Mouse (Mus musculus) urinary bladder, postnatal 25 days (tissue): ENCODE data around the gene Uaca.
A peak's percentile ranks its signal among the peaks of the same experiment; 100 is the strongest.

Source experiments
- DNase-seq: peaks from one replicate; pipeline ENCODE4 v3.0.0; 2022; ENCODE audit warnings: low spot score

Uaca gene

DNA sequence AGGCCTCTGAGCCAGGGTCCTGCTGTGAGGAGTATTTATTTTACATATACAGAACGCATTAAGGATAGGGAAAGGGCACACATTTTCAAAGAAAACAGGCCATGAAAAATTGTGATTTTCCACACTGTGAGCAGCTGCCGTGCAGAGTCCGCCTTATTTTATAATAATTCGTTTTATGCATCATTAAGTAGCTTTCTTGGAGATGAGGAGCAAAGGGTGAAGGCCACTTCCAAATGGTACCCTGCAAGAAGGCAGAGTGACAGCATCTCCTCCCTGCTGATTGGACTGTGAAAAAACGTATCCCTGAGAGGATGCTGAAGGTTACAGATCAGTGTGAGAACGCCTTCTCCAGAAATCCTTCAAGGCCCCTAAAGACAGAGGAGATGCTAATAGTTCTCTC lies 90.8 kb downstream of the Uaca start:
- DNase-seq = no peak

DNA sequence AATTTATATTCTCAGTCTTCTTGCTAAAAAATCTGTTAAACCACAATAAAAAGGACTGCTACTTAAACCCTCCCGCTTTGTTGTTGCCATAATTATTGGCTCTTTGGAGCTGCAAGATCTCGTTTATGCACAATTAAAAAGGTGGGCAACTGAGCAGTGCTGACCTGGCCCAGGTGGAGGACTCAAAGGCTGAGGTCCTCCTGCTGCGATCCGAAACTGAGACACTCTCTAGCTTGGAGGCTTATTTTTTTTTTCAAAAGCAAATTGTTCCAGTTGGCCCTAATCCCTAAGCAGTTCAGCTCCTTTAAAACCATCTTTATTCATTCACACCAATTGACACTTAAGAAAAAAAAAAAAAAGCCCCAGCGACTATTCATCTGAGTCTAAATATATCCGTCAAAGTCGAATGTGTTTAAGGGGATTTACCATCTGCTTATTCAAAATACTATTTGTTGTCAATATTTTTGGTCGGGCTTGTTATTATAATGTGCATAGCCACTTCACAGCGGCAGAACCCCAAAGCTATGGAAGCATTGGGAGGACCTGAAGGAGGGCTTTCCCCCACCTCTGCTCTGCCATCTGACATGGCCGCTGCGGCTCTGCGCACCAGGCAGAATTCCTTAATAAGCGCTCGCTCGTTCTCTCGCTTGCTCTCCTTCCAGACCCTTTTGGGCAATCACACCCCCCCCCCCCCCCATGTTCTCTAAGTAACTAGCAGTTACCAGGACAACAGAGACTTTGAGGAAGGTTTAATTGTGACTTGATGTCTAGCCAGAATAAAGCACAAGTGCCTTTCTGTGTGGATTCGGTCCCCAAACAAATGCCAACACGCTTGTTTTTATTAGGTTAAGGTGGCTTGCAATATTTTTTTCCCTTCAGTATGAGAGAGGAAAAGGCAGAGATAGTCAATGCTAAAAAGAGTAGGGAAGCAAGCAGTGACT lies 92.4 kb downstream of the Uaca start:
- DNase-seq = no peak

DNA sequence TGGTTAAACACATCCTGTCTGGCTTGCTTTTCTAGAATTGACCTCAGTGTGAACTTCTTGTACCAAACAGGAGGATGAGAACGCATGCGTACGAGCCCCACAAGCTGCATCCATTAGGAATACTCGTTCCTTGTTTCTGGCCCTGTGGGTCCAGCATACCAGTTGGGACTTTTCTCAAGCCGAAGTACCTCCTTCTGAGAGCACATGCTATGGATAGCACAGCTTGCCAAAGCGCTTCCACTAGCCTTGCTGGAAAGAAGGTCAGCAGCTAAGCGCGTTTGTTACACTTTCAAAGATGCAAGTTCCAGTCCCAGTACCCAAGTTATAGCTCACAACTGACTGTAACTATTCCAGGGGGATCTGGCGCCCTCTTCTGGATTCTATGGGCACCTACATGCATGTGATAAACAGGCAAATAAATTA lies 93.1 kb downstream of the Uaca start:
- DNase-seq = no peak

DNA sequence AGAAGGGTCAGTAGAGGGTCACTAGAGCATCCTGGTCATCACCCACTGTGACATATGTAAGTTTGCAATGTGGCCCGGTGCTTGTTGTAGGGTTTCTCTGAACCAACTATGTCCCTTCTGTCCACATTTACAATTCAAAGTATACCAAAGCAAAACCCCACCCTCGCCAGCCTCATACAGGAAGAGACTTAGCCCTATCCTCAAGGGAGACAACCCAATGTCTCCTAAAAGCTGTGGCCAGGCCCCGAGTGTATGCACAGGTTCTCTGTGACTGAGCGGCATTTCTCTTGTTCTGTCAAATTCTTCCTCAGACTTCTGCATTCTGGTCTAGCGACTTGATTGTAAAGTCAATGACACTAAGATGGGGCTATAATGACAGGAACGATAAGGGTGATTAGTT lies 99.2 kb downstream of the Uaca start:
- DNase-seq = no peak

DNA sequence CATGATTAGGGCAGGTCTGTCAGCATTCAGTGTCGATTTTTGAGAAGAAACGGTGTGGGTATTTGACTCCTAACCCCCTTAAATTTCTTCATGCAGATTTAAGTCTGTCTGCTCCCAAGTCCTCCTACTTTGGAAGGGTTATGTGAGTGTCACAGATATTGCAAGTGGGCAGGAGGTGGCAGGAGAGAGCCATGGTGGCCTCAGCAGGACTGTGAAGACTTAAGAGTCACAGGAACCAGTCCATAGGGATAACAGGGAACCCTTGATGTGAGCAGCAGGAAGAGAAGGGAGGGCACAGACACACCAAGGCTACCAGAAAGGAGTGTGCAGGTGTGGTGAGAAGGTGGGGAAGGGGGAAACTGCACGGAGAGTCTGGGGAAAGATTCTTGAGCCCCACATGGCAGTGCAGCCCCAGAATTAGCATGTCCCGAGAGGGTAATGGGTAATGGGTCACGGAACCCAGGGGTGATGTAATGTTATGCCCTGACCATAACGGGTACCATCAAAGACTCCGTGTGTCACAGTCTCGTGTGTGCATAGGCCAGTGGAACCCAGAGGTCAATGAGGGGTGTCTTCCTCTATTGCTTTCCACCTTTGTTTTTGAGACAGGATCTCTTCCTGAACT lies 101.3 kb downstream of the Uaca start:
- DNase-seq = no peak

DNA sequence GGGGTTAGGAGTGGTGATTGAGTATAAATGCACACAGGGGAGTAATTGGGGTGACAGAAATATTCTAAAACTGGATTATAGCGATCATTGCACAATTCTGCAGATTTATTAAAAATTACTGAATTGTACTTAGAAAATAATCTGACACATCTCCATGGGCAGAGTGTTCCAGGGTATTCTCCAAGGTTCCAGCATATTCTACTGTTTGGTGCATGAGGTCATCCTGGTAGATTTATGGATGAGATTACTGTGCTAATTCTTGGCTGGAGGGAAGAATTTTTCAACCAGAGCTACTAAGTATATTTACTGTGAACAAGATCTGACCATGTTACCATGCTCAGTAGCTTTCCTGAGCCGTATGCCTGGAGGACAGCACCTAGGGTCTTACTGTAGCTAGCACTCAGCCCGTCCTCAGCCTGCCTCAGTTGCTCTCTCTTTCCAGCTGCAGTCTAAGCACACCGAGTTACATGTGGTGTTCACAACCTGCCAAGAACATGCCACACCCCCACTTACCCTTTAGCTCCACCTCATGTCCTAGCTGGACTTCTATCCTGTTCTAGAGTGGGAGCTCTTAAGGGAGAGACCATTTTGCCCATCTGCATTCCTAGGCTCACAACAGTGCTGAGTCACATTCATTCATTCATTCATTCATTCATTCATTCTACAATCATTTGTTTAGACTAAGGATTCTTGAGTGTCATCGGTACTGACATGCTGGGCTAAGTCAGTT lies 104.1 kb downstream of the Uaca start:
- no peak for DNase-seq

DNA sequence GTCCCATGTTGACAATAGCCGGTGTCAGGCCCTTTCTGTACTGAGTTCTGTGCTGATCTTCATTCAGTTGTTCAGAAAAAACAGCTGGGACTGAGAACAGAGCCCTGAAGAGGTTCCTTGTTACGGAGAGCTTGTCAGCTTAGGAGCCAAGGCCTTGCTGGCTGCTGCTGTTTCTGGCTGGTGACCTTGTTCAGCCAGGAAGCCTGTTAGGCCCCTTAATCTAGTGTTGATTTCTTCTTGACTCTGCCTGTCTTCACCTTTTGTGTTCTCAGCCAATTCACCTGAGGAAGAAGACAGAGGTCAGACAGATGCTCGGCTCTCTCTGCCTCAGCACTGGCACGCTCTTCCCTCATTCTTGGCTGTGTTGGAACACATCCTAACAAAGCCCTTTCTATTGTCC lies 104.9 kb downstream of the Uaca start:
- DNase-seq = no peak

DNA sequence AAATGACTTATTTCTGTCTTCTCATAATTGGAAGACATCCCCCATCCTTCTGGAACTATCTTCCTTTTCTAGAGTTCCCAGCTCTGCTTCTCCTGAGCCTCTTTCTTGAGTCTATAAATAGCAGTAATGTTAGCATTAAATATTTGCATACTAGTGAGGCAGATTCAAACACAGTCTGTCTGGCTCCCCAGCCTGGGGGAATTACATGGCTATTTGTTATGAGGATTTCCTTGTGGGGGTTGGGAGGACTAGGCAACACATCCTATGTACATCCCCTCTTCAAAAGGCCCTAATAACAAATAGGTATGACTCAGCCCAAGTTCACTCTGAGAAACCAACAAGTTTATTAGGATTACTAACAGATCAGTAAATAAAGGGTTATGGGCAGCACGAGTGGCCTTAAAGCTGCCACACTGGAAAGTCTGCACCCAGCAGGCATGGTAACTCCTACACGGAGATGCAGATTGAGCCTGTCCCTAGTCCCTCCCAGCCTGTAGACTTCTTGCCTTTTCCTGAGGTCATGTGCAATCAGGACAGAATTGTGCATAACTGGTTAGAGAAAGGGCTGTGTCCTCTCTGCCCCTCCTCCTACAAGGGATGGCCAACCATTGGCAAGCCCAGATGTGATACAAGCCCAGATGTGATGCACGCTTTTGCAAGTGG lies 105.6 kb downstream of the Uaca start:
- DNase-seq = no peak

DNA sequence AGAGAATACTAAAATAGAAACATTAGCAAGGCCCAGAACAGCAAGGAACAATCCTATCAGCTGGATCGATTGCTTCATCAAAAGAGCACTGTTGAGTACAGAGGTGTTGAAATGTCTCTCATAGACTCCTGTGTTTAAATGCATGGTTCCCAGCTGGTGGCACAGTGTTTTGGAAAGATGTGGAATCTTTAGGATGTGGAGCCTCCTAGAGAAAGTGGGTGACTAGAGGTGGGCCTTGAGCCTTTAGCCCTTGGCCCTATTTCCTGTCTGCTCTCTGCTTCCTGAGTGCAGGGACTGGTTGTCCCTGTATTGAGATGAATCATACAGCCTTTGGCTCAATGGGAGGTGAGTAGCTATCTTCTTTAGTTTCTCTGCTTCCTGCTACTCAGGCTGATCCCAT lies 117.9 kb downstream of the Uaca start:
- no peak for DNase-seq

DNA sequence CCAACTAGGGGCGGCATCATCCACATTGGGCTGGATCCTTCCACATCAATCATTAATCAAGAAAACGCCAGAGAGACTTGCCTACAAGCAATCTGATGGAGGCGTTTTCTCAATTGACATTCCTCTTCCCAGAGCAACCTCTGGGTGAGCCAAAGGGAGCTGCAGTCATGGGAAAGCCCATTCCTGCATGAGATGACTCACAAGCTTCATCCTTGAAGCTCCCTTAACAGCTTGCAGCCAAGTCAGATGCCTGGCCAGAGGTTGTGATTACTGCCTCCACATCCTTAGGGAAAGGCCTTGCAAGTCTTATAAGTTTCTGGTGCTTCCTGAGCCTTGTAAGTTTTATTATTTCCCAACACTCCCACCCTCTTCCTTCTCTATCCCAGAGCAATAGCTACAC lies 119.3 kb downstream of the Uaca start:
- no peak for DNase-seq

DNA sequence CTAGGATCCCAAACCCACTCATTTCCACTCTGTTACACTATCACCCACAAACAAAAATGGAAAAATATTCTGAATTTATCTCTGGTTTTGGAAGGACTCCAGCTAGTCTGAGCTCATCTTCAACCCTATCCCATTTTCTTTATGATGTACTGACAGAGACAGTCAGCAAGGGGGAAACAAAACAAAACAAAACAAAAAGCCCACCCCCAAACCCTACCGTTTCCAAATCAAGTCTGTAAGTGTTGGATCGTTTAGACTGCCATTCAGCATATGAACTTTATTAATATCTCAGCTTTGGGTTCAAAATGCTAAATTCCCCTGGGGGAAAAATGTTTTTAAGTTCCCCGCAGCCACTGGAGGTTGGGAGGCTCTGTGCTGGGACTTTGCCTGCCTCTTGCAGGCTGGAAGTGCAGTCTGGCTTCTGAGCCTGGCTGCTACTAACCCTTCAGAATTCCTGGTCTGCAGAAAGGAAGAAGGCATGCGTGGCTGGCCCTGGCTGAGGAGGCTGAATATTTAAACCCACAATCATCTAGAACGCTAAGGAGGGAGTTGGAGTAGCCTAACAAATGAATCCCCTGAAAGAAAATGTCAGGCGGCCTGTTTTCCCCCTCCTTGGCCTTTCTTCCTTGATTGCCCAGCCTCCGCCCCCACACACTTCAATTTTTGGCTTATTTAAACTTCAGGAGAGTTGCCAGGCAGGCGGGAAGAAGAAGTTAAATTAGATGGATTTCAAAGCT lies 125.8 kb downstream of the Uaca start:
- no peak for DNase-seq

DNA sequence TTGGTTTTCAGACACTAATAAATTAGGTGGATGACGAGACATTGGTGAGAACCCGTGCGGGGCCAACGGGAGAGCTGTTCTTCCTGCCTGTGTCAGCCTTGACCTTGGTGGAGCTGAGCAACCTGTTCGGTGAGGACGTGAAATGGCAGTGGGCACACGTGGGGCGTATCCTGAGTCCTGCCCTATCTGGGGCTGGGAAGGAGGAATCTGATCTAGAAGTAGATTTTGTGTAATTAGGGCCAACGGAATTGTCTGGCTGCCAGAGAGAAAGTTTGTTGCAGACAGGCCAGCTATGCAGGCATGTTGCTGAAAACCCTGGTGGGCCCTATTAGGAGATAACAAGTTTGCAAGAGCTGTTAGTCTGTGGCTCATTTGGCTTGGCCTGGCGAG lies 126.3 kb downstream of the Uaca start:
- peak; percentile 34 for DNase-seq

DNA sequence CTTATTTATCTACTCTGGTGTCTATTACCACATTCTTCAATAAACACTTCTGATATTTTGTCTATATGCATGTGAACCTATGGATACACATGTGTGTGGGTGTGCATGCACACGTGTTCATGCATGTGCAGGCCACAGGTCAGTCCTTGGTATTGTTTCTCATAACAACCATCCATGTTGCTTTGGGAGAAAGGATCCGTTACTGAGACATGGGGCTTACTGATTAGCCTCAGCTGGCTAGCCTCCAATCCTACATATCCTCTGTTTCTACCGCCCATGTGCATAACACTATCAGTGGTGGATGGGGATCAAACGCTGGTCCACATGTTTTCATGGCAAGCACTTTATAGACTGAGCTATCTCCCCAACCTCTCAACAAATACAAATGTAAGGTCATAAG lies 126.9 kb downstream of the Uaca start:
- no peak for DNase-seq

DNA sequence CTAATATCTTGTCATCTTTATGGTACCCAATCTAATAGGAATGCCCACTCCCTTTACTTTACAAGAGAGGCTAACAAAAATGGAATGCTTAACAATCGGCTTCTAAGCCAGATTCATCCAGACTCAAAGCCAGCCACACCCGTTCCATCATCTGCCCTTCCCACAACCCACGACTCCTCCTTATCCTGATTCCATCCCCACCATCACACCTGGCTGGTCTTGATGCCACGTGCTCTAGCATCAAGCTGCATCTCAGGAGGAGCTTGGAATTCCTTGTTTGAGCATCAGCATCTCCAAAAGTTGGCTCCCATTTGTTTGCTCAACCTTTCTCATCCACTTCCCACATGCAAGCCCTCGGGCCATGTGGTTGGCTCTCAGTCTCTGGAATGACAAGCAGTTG lies 127.5 kb downstream of the Uaca start:
- DNase-seq = no peak

DNA sequence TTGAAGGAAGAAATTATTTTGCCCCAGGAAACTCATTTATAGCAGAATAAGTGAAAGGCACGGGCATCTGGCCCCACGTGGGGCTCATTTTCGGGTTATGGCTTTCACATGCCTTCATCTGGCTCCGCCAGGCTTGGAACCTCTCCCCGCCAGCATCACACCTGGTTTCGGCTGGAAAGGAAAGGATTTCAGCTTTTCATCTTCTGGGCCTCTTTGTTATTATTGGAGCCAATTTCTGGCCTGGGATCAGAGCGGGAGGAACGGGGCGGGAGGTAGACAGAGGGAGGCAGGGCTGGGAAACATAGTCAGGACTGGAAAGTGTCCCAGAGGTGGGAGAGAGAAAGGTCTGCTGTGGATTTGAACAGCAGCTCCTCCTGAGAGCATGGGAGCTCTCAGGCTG lies 132.0 kb downstream of the Uaca start:
- no peak for DNase-seq

DNA sequence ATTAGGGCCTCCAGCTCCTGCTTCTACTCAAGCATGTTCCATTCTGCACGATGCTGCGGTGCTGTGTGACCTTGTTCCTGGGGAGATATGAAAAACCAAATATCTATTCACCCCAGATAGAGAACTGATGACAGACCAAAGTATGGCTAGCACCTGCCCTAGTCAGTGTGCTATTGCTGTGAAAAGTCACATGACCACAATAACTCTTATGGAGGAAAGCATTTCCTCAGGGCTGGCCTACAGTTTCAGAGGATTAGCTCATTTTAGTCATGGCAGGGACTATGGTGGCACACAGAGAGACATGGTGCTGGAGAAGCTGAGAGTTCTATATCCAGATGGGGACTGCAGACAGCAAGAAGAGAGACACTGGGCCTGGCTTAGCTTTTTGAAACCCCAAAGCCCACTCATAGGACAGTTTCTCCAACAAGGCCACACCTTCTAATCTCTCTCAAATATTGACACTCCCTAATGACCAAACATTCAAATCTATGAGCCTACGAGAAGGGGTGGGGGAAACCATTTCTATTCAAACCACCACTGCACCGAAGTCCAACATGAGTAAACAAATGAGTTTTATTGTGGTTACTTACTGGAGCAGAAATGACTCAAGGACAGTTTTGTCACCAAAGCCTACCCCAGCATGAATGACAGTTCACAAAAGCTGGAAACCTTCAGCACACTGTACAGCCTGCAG lies 135.1 kb downstream of the Uaca start:
- DNase-seq = no peak
